Mouse (Mus musculus): ENCODE data around the gene Arhgap21. TPM values are rescaled to one million over a fixed set of nuclear protein-coding genes. Genes with fewer than 3 reads are reported as not detected.

The Arhgap21 gene
- polyA plus RNA-seq, 1 experiment from 2014 or later = 62.7 TPM

GRCm38 (mm10) chr2:20921021-20921420, 47.7 kb downstream of the Arhgap21 start:
- H3K4me3 ChIP-seq (replicated peaks; ENCODE audit: low read depth, low read length) = no peak overlapping the region
- no peak for ATAC-seq (ENCODE audit: low FRiP score, low TSS enrichment)
- peaks cover 18% of the 10 kb centered on the region for H3K4me1 ChIP-seq (ENCODE audit: control insufficient read depth, insufficient read depth, low read length)
- 90% methylated on average over 1 of the region's 1 CpGs for WGBS
- H3K4me2 ChIP-seq (ENCODE audit: low read length) = no peak overlapping the region
- H3K27ac ChIP-seq (replicated peaks; ENCODE audit: low read depth, low read length) = no peak overlapping the region
- no peak overlapping the region for H3K9ac ChIP-seq (replicated peaks; ENCODE audit: low read length)
- H3K36me3 ChIP-seq (ENCODE audit: control insufficient read depth, insufficient read depth, low read length) = no peaks in the 10 kb centered on the region
- DNase-seq = no peak
- no peaks in the 10 kb centered on the region for H3K9me3 ChIP-seq (ENCODE audit: control insufficient read depth, low read length)
- H3K27me3 ChIP-seq (ENCODE audit: control insufficient read depth, insufficient read depth, low read length) = no peaks in the 10 kb centered on the region

DNA sequence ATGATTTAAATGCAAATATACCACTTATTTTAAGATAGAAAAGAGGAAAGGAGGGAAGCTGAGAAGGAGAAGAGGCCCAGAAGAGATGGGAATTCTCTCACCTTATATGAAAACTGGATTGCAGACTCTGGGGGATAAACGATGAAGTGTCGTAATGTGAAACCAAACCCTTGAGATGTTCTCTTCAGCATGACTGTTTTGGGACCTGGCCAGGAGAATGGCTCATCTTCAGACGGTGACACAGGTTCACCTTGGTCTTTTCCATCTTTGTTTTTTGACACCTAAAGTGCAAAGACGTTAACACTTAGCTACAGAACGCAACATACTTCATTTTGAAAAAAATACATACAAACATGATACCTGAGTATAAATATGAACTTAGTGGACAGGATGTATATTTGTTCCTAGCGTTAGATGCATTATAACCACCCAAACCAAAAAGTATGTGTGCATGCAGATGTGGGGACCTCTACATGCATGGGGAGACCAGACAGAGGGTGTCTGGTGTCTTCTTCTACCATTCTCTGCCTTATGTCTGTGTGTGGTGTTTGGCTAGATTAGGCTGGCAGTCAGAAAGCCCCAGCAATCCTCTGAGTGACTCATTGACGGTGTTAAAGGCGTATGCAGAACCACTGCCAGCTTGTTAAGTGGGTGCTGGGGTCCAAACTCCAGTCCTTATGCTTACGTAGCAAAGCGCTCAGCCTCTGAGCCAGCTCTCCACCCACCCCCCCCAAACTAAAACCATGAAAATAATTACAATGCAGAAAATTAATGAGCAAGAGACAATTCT, 54.0 kb downstream of the Arhgap21 start:
- DNase-seq (no peak), ATAC-seq (ENCODE audit: low FRiP score, low TSS enrichment) (no peak)
- 93% methylated on average over 10 of the region's 10 CpGs for WGBS
- no peak overlapping the region for H3K9ac ChIP-seq (replicated peaks; ENCODE audit: low read length)
- H3K27me3 ChIP-seq (ENCODE audit: control insufficient read depth, insufficient read depth, low read length) = no peaks in the 10 kb centered on the region
- no peaks in the 10 kb centered on the region for H3K9me3 ChIP-seq (ENCODE audit: control insufficient read depth, low read length)
- no peaks in the 10 kb centered on the region for H3K4me1 ChIP-seq (ENCODE audit: control insufficient read depth, insufficient read depth, low read length)
- no peak overlapping the region for H3K27ac ChIP-seq (replicated peaks; ENCODE audit: low read depth, low read length)
- no peak overlapping the region for H3K4me3 ChIP-seq (replicated peaks; ENCODE audit: low read depth, low read length)
- H3K36me3 ChIP-seq (ENCODE audit: control insufficient read depth, insufficient read depth, low read length) = peaks cover 20% of the 10 kb centered on the region
- no peak overlapping the region for H3K4me2 ChIP-seq (ENCODE audit: low read length)

GRCm38 (mm10) chr2:20913019-20913415, 55.7 kb downstream of the Arhgap21 start:
- Histone ChIP-seq H3K9me3 (ENCODE audit: control insufficient read depth, low read length) (no peaks in the 10 kb centered on the region), H3K27ac (replicated peaks; ENCODE audit: low read depth, low read length) (no peak overlapping the region), H3K4me3 (replicated peaks; ENCODE audit: low read depth, low read length) (no peak overlapping the region), H3K9ac (replicated peaks; ENCODE audit: low read length) (no peak overlapping the region), H3K4me2 (ENCODE audit: low read length) (no peak overlapping the region), H3K27me3 (ENCODE audit: control insufficient read depth, insufficient read depth, low read length) (no peaks in the 10 kb centered on the region), H3K36me3 (ENCODE audit: control insufficient read depth, insufficient read depth, low read length) (peaks cover 28% of the 10 kb centered on the region), H3K4me1 (ENCODE audit: control insufficient read depth, insufficient read depth, low read length) (no peaks in the 10 kb centered on the region)
- 94% methylated on average over 1 of the region's 1 CpGs for WGBS
- ATAC-seq (ENCODE audit: low FRiP score, low TSS enrichment) (no peak), DNase-seq (no peak)

DNA sequence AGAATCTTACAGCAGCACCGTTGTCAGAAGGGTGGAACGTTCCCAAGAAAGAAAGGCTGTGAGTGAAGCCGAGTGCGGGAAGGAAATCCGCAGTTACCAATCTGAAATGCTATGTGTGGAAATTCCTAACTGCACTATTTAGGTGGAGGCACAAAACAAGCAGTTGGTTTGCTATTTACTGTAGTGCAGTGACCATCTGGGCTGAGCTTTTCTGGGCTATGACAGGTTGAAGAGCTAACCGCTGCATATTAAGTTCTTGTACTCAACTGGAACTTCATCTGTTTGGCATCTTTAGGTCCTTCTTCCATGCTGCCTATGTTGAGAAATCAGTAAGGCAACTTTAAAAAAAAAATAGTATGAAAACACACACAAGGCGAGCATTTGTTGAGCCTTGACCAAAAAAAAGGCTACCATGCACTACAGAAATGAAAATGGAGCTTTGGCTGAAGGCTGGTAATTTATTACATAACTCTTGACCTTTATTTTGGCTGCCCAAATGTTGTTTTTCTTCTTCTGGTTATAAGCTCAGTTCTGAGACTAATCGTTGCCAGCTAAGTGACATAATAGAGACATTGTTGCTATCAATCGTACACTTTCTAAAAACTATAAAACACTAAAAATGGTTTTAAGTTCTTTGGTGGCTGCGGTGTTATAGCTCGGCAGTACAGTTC, 56.2 kb downstream of the Arhgap21 start:
- H3K4me3 ChIP-seq (replicated peaks; ENCODE audit: low read depth, low read length) = no peak overlapping the region
- H3K4me1 ChIP-seq (ENCODE audit: control insufficient read depth, insufficient read depth, low read length) = no peaks in the 10 kb centered on the region
- no peaks in the 10 kb centered on the region for H3K27me3 ChIP-seq (ENCODE audit: control insufficient read depth, insufficient read depth, low read length)
- no peaks in the 10 kb centered on the region for H3K9me3 ChIP-seq (ENCODE audit: control insufficient read depth, low read length)
- H3K36me3 ChIP-seq (ENCODE audit: control insufficient read depth, insufficient read depth, low read length) = peaks cover 28% of the 10 kb centered on the region
- WGBS = 95% methylated on average over 11 of the region's 11 CpGs
- no peak overlapping the region for H3K4me2 ChIP-seq (ENCODE audit: low read length)
- H3K9ac ChIP-seq (replicated peaks; ENCODE audit: low read length) = no peak overlapping the region
- DNase-seq (no peak), ATAC-seq (ENCODE audit: low FRiP score, low TSS enrichment) (no peak)
- no peak overlapping the region for H3K27ac ChIP-seq (replicated peaks; ENCODE audit: low read depth, low read length)

DNA sequence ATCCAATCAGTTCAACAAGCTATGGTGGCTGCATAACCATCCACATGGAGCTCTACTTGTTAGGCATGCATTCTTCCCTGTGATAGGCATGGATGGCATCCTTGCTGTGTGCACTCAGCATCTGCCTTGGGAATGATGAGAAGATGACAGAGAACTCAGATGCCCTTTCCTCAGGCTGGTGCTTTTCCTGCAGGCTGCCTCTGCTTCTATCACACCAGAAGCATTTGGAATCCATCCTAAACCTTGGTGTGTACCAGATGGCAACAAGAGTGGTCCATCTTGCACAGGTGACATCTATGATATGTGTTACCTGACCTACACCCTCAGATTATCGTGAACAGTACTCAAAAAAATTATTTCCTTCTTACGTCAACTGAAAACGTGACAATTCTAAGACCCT, 58.2 kb downstream of the Arhgap21 start:
- Histone ChIP-seq H3K27ac (replicated peaks; ENCODE audit: low read depth, low read length) (no peak overlapping the region), H3K9me3 (ENCODE audit: control insufficient read depth, low read length) (no peaks in the 10 kb centered on the region), H3K9ac (replicated peaks; ENCODE audit: low read length) (no peak overlapping the region), H3K36me3 (ENCODE audit: control insufficient read depth, insufficient read depth, low read length) (peaks cover 30% of the 10 kb centered on the region), H3K4me1 (ENCODE audit: control insufficient read depth, insufficient read depth, low read length) (no peaks in the 10 kb centered on the region), H3K27me3 (ENCODE audit: control insufficient read depth, insufficient read depth, low read length) (no peaks in the 10 kb centered on the region), H3K4me3 (replicated peaks; ENCODE audit: low read depth, low read length) (no peak overlapping the region), H3K4me2 (ENCODE audit: low read length) (no peak overlapping the region)
- 96% methylated on average over 3 of the region's 3 CpGs for WGBS
- no peak for ATAC-seq (ENCODE audit: low FRiP score, low TSS enrichment)
- no peak for DNase-seq

DNA sequence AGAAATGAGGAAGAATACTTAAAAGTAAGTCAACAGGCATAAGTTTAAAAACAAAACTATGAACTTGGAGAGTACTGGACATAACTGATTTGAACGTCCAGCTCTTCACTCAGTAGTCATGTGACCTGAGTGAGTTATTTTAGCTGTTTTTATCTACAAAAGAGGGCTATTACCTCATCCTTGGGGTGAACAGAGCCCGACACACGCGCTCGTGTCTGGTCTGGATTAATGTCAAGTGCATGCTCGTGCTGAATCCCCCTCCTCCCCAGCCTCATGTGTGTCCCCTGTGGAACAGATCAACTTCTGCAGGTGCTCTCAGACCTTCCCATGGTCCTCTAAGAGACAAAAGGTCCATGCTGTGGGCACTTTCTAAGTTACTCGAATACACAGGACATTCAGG, 59.3 kb downstream of the Arhgap21 start:
- H3K9ac ChIP-seq (replicated peaks; ENCODE audit: low read length) = no peak overlapping the region
- H3K27me3 ChIP-seq (ENCODE audit: control insufficient read depth, insufficient read depth, low read length) = no peaks in the 10 kb centered on the region
- peaks cover 34% of the 10 kb centered on the region for H3K36me3 ChIP-seq (ENCODE audit: control insufficient read depth, insufficient read depth, low read length)
- H3K27ac ChIP-seq (replicated peaks; ENCODE audit: low read depth, low read length) = no peak overlapping the region
- H3K4me3 ChIP-seq (replicated peaks; ENCODE audit: low read depth, low read length) = no peak overlapping the region
- WGBS = 81% methylated on average over 7 of the region's 7 CpGs
- H3K4me2 ChIP-seq (ENCODE audit: low read length) = no peak overlapping the region
- DNase-seq (no peak), ATAC-seq (ENCODE audit: low FRiP score, low TSS enrichment) (no peak)
- no peaks in the 10 kb centered on the region for H3K9me3 ChIP-seq (ENCODE audit: control insufficient read depth, low read length)
- no peaks in the 10 kb centered on the region for H3K4me1 ChIP-seq (ENCODE audit: control insufficient read depth, insufficient read depth, low read length)

DNA sequence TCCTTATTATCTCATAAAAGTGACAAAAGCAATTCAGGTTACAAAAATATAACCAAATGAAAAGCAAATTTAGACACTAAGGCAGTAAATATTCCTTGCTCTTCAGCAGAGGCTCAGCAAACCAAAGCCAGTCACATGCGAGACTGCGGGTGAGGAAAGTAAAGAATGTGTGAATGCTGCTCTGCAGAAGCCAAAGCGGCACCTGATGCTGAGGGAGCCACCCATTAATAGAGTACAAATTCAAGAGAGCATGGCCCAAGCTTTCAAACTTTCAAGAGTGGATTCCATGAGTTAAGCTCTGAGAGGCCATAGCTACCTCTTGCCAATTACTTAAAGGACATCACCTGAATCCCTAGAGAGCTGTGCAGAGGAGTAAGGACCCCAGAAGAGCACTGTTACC, 61.4 kb downstream of the Arhgap21 start:
- Histone ChIP-seq H3K4me1 (ENCODE audit: control insufficient read depth, insufficient read depth, low read length) (no peaks in the 10 kb centered on the region), H3K36me3 (ENCODE audit: control insufficient read depth, insufficient read depth, low read length) (peaks cover 30% of the 10 kb centered on the region), H3K4me2 (ENCODE audit: low read length) (no peak overlapping the region), H3K27me3 (ENCODE audit: control insufficient read depth, insufficient read depth, low read length) (no peaks in the 10 kb centered on the region), H3K9ac (replicated peaks; ENCODE audit: low read length) (no peak overlapping the region), H3K27ac (replicated peaks; ENCODE audit: low read depth, low read length) (no peak overlapping the region), H3K4me3 (replicated peaks; ENCODE audit: low read depth, low read length) (no peak overlapping the region), H3K9me3 (ENCODE audit: control insufficient read depth, low read length) (no peaks in the 10 kb centered on the region)
- ATAC-seq (ENCODE audit: low FRiP score, low TSS enrichment) = no peak
- 96% methylated on average over 3 of the region's 3 CpGs for WGBS
- DNase-seq = no peak

GRCm38 (mm10) chr2:20905411-20905810, 63.3 kb downstream of the Arhgap21 start:
- Histone ChIP-seq H3K4me2 (ENCODE audit: low read length) (no peak overlapping the region), H3K27ac (replicated peaks; ENCODE audit: low read depth, low read length) (no peak overlapping the region), H3K36me3 (ENCODE audit: control insufficient read depth, insufficient read depth, low read length) (peaks cover 15% of the 10 kb centered on the region; the same call in 1 of the 2 replicates), H3K9ac (replicated peaks; ENCODE audit: low read length) (no peak overlapping the region), H3K4me3 (replicated peaks; ENCODE audit: low read depth, low read length) (no peak overlapping the region), H3K4me1 (ENCODE audit: control insufficient read depth, insufficient read depth, low read length) (no peaks in the 10 kb centered on the region), H3K9me3 (ENCODE audit: control insufficient read depth, low read length) (no peaks in the 10 kb centered on the region), H3K27me3 (ENCODE audit: control insufficient read depth, insufficient read depth, low read length) (no peaks in the 10 kb centered on the region)
- WGBS = 94% methylated on average over 8 of the region's 8 CpGs
- ATAC-seq (ENCODE audit: low FRiP score, low TSS enrichment) = no peak
- no peak for DNase-seq
